ENCODE assay signal across 32 mouse cellular contexts in genomic region chr15:64512615-64513014, GRCm38 (mm10).
"Had no signal": no experiment of that assay in that cellular context is flagged by ENCODE, and none has a peak within 500 bp of the region (broad histone marks: within the 10 kb centered on the region; RNA-seq: fewer than 3 reads in every experiment).

No protein-coding gene starts in this region.

- H3K9ac ChIP-seq: limb, embryonic 12.5 days; limb, embryonic 13.5 days; limb, embryonic 15.5 days; liver, embryonic 13.5 days; liver, embryonic 14.5 days; liver, embryonic 15.5 days; liver, postnatal 0 days; lung, embryonic 14.5 days; lung, embryonic 15.5 days; midbrain, embryonic 12.5 days; midbrain, embryonic 13.5 days; midbrain, embryonic 15.5 days; neural tube, embryonic 12.5 days; neural tube, embryonic 13.5 days had no signal

- ATAC-seq: liver, postnatal 0 days; lung, postnatal 0 days; midbrain, embryonic 13.5 days; midbrain, embryonic 15.5 days; midbrain, embryonic 16.5 days had no signal

- H3K4me3 ChIP-seq: limb, embryonic 10.5 days; limb, embryonic 12.5 days; limb, embryonic 13.5 days; limb, embryonic 15.5 days; liver, embryonic 13.5 days; liver, embryonic 15.5 days; lung, embryonic 15.5 days; megakaryocyte, embryonic 14.5 days; midbrain, embryonic 10.5 days; midbrain, embryonic 12.5 days; midbrain, embryonic 13.5 days; midbrain, embryonic 15.5 days; myocyte; neural tube, embryonic 12.5 days; neural tube, embryonic 13.5 days had no signal

- H3K36me3 ChIP-seq: limb, embryonic 10.5 days; limb, embryonic 12.5 days; limb, embryonic 13.5 days; limb, embryonic 15.5 days; liver, embryonic 13.5 days; liver, embryonic 15.5 days; lung, embryonic 15.5 days; midbrain, embryonic 10.5 days; midbrain, embryonic 12.5 days; midbrain, embryonic 13.5 days; midbrain, embryonic 15.5 days; neural tube, embryonic 12.5 days; neural tube, embryonic 13.5 days had no signal

- H3K27me3 ChIP-seq: limb, embryonic 12.5 days; limb, embryonic 13.5 days; limb, embryonic 15.5 days; liver, embryonic 13.5 days; liver, embryonic 15.5 days; lung, embryonic 15.5 days; megakaryocyte, embryonic 14.5 days; midbrain, embryonic 12.5 days; midbrain, embryonic 13.5 days; midbrain, embryonic 15.5 days; neural tube, embryonic 12.5 days; neural tube, embryonic 13.5 days had no signal

- H3K27ac ChIP-seq: limb, embryonic 10.5 days; limb, embryonic 12.5 days; limb, embryonic 13.5 days; limb, embryonic 15.5 days; liver, embryonic 13.5 days; liver, embryonic 14.5 days; liver, embryonic 15.5 days; lung, embryonic 15.5 days; macrophage; midbrain, embryonic 10.5 days; midbrain, embryonic 12.5 days; midbrain, embryonic 13.5 days; midbrain, embryonic 15.5 days; neural tube, embryonic 12.5 days; neural tube, embryonic 13.5 days had no signal

- H3K4me2 ChIP-seq: limb, embryonic 12.5 days; limb, embryonic 13.5 days; limb, embryonic 15.5 days; liver, embryonic 11.5 days; liver, embryonic 13.5 days; liver, embryonic 15.5 days; lung, embryonic 14.5 days; lung, embryonic 15.5 days; midbrain, embryonic 11.5 days; midbrain, embryonic 12.5 days; midbrain, embryonic 13.5 days; midbrain, embryonic 15.5 days; neural tube, embryonic 12.5 days; neural tube, embryonic 13.5 days had no signal

- DNase-seq: left cerebral cortex, postnatal 4 days; liver; liver, embryonic 13.5 days; liver, postnatal 0 days; lung, adult 18-20 months; lung, adult 2 months; lung, embryonic 14.5 days; lung, postnatal 10 days; lung, postnatal 14 days; lung, postnatal 36 days; lung, postnatal 4 days; midbrain, embryonic 14.5 days had no signal

- H3K4me1 ChIP-seq: limb, embryonic 10.5 days; limb, embryonic 12.5 days; limb, embryonic 13.5 days; limb, embryonic 15.5 days; liver, embryonic 13.5 days; liver, embryonic 15.5 days; lung, embryonic 15.5 days; megakaryocyte, embryonic 14.5 days; midbrain, embryonic 10.5 days; midbrain, embryonic 12.5 days; midbrain, embryonic 13.5 days; midbrain, embryonic 15.5 days had no signal

- H3K9me3 ChIP-seq: limb, embryonic 10.5 days; limb, embryonic 12.5 days; limb, embryonic 13.5 days; limb, embryonic 15.5 days; liver, embryonic 13.5 days; liver, embryonic 15.5 days; lung, embryonic 15.5 days; megakaryocyte, embryonic 14.5 days; midbrain, embryonic 10.5 days; midbrain, embryonic 12.5 days; midbrain, embryonic 13.5 days; midbrain, embryonic 15.5 days; neural tube, embryonic 12.5 days; neural tube, embryonic 13.5 days had no signal
